23 mouse cellular contexts compared by ENCODE assay signal in the genomic region with DNA sequence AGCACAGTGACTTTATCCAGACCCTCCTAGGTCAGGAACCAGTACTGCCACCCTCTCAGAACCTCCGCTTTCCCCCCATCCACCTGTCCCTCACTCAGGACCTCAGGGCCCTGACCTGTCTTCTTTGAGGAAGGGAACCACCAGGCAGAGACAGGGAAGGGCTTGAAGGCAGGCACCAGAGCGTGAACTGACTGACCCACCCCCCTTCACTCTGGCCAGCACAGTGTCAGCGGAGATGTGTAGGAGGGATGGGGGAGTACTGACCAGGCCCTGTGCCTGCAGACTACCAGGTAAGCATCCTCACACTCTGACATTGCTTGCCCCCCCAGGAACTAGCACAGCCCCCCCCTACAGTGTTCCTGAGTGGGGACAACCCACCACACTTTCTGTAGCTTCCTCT. TPM values are rescaled to one million over a fixed set of nuclear protein-coding genes. Genes with fewer than 3 reads are reported as not detected.
A peak's percentile ranks its signal among the peaks of the same experiment; 100 is the strongest.
DNase-seq lines count a peak whose midpoint lies in the region; ATAC-seq lines count a peak whose summit lies in the region.
"Had no signal": no experiment of that assay in that cellular context is flagged by ENCODE, and none has a peak within 500 bp of the region (broad histone marks: within the 10 kb centered on the region; RNA-seq: fewer than 3 reads in every experiment).

No protein-coding gene starts in this region.

- no peak overlapping the region for H3K4me2 ChIP-seq in forebrain, embryonic 12.5 days
- H3K4me2 ChIP-seq in forebrain, embryonic 15.5 days (replicated peaks) = no peak overlapping the region
- H3K4me2 ChIP-seq in hindbrain, embryonic 12.5 days (replicated peaks) = no peak overlapping the region
- no peak overlapping the region for H3K4me2 ChIP-seq in hindbrain, embryonic 16.5 days (ENCODE audit: low read length)
- no peak overlapping the region for H3K4me2 ChIP-seq in kidney, embryonic 16.5 days (replicated peaks; ENCODE audit: low read depth, low read length)
- H3K4me2 ChIP-seq: heart, embryonic 12.5 days; heart, embryonic 15.5 days; hindbrain, embryonic 15.5 days had no signal

- peaks cover 9% of the 10 kb centered on the region for H3K27me3 ChIP-seq in forebrain, embryonic 12.5 days
- H3K27me3 ChIP-seq in forebrain, embryonic 15.5 days = no peaks in the 10 kb centered on the region
- peaks cover 9% of the 10 kb centered on the region for H3K27me3 ChIP-seq in hindbrain, embryonic 12.5 days
- no peaks in the 10 kb centered on the region for H3K27me3 ChIP-seq in hindbrain, embryonic 16.5 days (replicated peaks; ENCODE audit: control insufficient read depth, insufficient read depth, low read length)
- H3K27me3 ChIP-seq in kidney, embryonic 16.5 days (ENCODE audit: insufficient read depth, low read length) = peaks cover 3% of the 10 kb centered on the region; the same call in 1 of the 2 replicates
- peaks cover 11% of the 10 kb centered on the region for H3K27me3 ChIP-seq in limb, embryonic 10.5 days (ENCODE audit: low read depth, poor library complexity, severe bottlenecking)

- ATAC-seq in forebrain, embryonic 12.5 days (ENCODE audit: low FRiP score) = no peak
- ATAC-seq in forebrain, embryonic 15.5 days (replicated peaks) = no peak
- no peak for ATAC-seq in hindbrain, embryonic 12.5 days (ENCODE audit: low FRiP score)
- no peak for ATAC-seq in hindbrain, embryonic 16.5 days
- peak; percentile 69 for ATAC-seq in kidney, embryonic 16.5 days (ENCODE audit: low FRiP score, low TSS enrichment)
- ATAC-seq: activated CD4-positive, CD25-positive, alpha-beta regulatory T cell, adult 4 months; forebrain, embryonic 14.5 days had no signal

- peaks cover 26% of the 10 kb centered on the region for H3K4me1 ChIP-seq in forebrain, embryonic 12.5 days
- H3K4me1 ChIP-seq in forebrain, embryonic 15.5 days = no peaks in the 10 kb centered on the region
- peaks cover 32% of the 10 kb centered on the region for H3K4me1 ChIP-seq in hindbrain, embryonic 12.5 days
- H3K4me1 ChIP-seq in hindbrain, embryonic 16.5 days (ENCODE audit: control insufficient read depth, insufficient read depth, low read depth, low read length) = peaks cover 6% of the 10 kb centered on the region; the same call in 1 of the 2 replicates
- peaks cover 18% of the 10 kb centered on the region for H3K4me1 ChIP-seq in kidney, embryonic 16.5 days (ENCODE audit: insufficient read depth, low read length)
- H3K4me1 ChIP-seq in limb, embryonic 10.5 days = peaks cover 29% of the 10 kb centered on the region

- WGBS in forebrain, embryonic 12.5 days = 70% methylated on average over 3 of the region's 3 CpGs
- WGBS in forebrain, embryonic 15.5 days = 62% methylated on average over 3 of the region's 3 CpGs
- WGBS in hindbrain, embryonic 12.5 days = 71% methylated on average over 3 of the region's 3 CpGs
- whole genome bisulfite sequencing in hindbrain, embryonic 16.5 days = 58% methylated on average over 3 of the region's 3 CpGs
- 55% methylated on average over 3 of the region's 3 CpGs for WGBS in kidney, embryonic 16.5 days
- 69% methylated on average over 3 of the region's 3 CpGs for WGBS in limb, embryonic 10.5 days

- no peak overlapping the region for H3K4me3 ChIP-seq in forebrain, embryonic 12.5 days (replicated peaks)
- H3K4me3 ChIP-seq in forebrain, embryonic 15.5 days = no peak overlapping the region
- H3K4me3 ChIP-seq in hindbrain, embryonic 12.5 days = no peak overlapping the region
- no peak overlapping the region for H3K4me3 ChIP-seq in hindbrain, embryonic 16.5 days (ENCODE audit: low read length)
- no peak overlapping the region for H3K4me3 ChIP-seq in kidney, embryonic 16.5 days (ENCODE audit: low read length)
- no peak overlapping the region for H3K4me3 ChIP-seq in limb, embryonic 10.5 days
- H3K4me3 ChIP-seq: forebrain, embryonic 10.5 days; heart, embryonic 12.5 days; heart, embryonic 15.5 days; hindbrain, embryonic 15.5 days had no signal

- no peaks in the 10 kb centered on the region for H3K9me3 ChIP-seq in forebrain, embryonic 12.5 days
- H3K9me3 ChIP-seq in forebrain, embryonic 15.5 days = no peaks in the 10 kb centered on the region
- no peaks in the 10 kb centered on the region for H3K9me3 ChIP-seq in hindbrain, embryonic 12.5 days (replicated peaks)
- no peaks in the 10 kb centered on the region for H3K9me3 ChIP-seq in hindbrain, embryonic 16.5 days (ENCODE audit: control insufficient read depth, low read length)
- H3K9me3 ChIP-seq in kidney, embryonic 16.5 days (ENCODE audit: low read length) = no peaks in the 10 kb centered on the region
- no peaks in the 10 kb centered on the region for H3K9me3 ChIP-seq in limb, embryonic 10.5 days (replicated peaks)
- H3K9me3 ChIP-seq: forebrain, embryonic 10.5 days; heart, embryonic 12.5 days; heart, embryonic 15.5 days; hindbrain, embryonic 15.5 days had no signal

- no peak overlapping the region for H3K9ac ChIP-seq in forebrain, embryonic 12.5 days
- no peak overlapping the region for H3K9ac ChIP-seq in forebrain, embryonic 15.5 days (replicated peaks)
- H3K9ac ChIP-seq in hindbrain, embryonic 12.5 days = no peak overlapping the region
- H3K9ac ChIP-seq in hindbrain, embryonic 16.5 days (ENCODE audit: low read depth, low read length) = no peak overlapping the region
- H3K9ac ChIP-seq in kidney, embryonic 16.5 days (replicated peaks; ENCODE audit: low read length) = no peak overlapping the region
- H3K9ac ChIP-seq: heart, embryonic 12.5 days; heart, embryonic 15.5 days; hindbrain, embryonic 15.5 days had no signal

- no peaks in the 10 kb centered on the region for H3K36me3 ChIP-seq in forebrain, embryonic 12.5 days (replicated peaks)
- no peaks in the 10 kb centered on the region for H3K36me3 ChIP-seq in forebrain, embryonic 15.5 days
- peaks cover 3% of the 10 kb centered on the region for H3K36me3 ChIP-seq in hindbrain, embryonic 12.5 days
- H3K36me3 ChIP-seq in hindbrain, embryonic 16.5 days (ENCODE audit: control insufficient read depth, insufficient read depth, low read length) = no peaks in the 10 kb centered on the region
- no peaks in the 10 kb centered on the region for H3K36me3 ChIP-seq in kidney, embryonic 16.5 days (ENCODE audit: insufficient read depth, low read length)
- H3K36me3 ChIP-seq in limb, embryonic 10.5 days = peaks cover 9% of the 10 kb centered on the region; the same call in 1 of the 2 replicates
- H3K36me3 ChIP-seq: forebrain, embryonic 10.5 days; heart, embryonic 12.5 days; heart, embryonic 15.5 days; hindbrain, embryonic 15.5 days had no signal

- H3K27ac ChIP-seq in forebrain, embryonic 12.5 days = 0 out of 2 replicates have a peak overlapping the region, but pooled peaks have one; percentile 42
- H3K27ac ChIP-seq in forebrain, embryonic 15.5 days (replicated peaks) = no peak overlapping the region
- H3K27ac ChIP-seq in hindbrain, embryonic 12.5 days = peak overlapping the region; percentile 44; the same call in 1 of the 2 replicates
- H3K27ac ChIP-seq in hindbrain, embryonic 16.5 days (ENCODE audit: low read depth, low read length) = no peak overlapping the region
- no peak overlapping the region for H3K27ac ChIP-seq in kidney, embryonic 16.5 days (ENCODE audit: low read length)
- 0 out of 2 replicates have a peak overlapping the region, but pooled peaks have one; percentile 5 for H3K27ac ChIP-seq in limb, embryonic 10.5 days
- H3K27ac ChIP-seq: forebrain, embryonic 10.5 days; heart, embryonic 15.5 days; hindbrain, embryonic 15.5 days had no signal

- DNase-seq in kidney, adult 18-20 months = no peak
- no peak for DNase-seq in limb, embryonic 10.5 days (ENCODE audit: low spot score)
- DNase-seq: adrenal gland, adult 8-10 months; adrenal gland, postnatal 25 days; cerebellum, adult 11-12 months; cerebellum, adult 8-10 months; cerebellum, postnatal 10 days; cerebellum, postnatal 36 days; gastrocnemius, postnatal 25 days; heart, adult 18-20 months; heart, postnatal 10 days; heart, postnatal 36 days had no signal

RNA-seq across cellular contexts. Expression of a gene that starts 20.3 kb away (rescaled TPM):
- polyA plus RNA-seq in forebrain, embryonic 12.5 days (2016; fragmentation: Nextera tagmentation; extraction: Ambion mirVana) = 13.1 and 13.8 TPM in 2 replicates
- polyA plus RNA-seq in forebrain, embryonic 15.5 days (2015; fragmentation: Nextera tagmentation; extraction: Ambion mirVana) = 11.0 and 11.9 TPM in 2 replicates
- 14.1 and 15.4 TPM in 2 replicates for polyA plus RNA-seq in hindbrain, embryonic 12.5 days (2016; fragmentation: Nextera tagmentation; extraction: Ambion mirVana)
- polyA plus RNA-seq in hindbrain, embryonic 16.5 days (2015; fragmentation: Nextera tagmentation; extraction: Ambion mirVana) = 9.2 and 10.3 TPM in 2 replicates
- 14.4 and 15.6 TPM in 2 replicates for polyA plus RNA-seq in kidney, embryonic 16.5 days (2015; fragmentation: Nextera tagmentation; extraction: Ambion mirVana)
- polyA plus RNA-seq in limb, embryonic 10.5 days (2016; fragmentation: Nextera tagmentation; extraction: Ambion mirVana) = 12.1 and 13.9 TPM in 2 replicates

Comparison
In these comparisons a context has a peak if more than half of its experiments do, and no peak if none do; other contexts are left out.
1. H3K27ac ChIP-seq: peak in forebrain, embryonic 12.5 days (single experiment), hindbrain, embryonic 12.5 days (single experiment) and limb, embryonic 10.5 days (single experiment); none in forebrain, embryonic 15.5 days (single experiment), hindbrain, embryonic 16.5 days (single experiment) and kidney, embryonic 16.5 days (single experiment).